24 mouse cellular contexts compared by ENCODE assay signal in the genomic region with DNA sequence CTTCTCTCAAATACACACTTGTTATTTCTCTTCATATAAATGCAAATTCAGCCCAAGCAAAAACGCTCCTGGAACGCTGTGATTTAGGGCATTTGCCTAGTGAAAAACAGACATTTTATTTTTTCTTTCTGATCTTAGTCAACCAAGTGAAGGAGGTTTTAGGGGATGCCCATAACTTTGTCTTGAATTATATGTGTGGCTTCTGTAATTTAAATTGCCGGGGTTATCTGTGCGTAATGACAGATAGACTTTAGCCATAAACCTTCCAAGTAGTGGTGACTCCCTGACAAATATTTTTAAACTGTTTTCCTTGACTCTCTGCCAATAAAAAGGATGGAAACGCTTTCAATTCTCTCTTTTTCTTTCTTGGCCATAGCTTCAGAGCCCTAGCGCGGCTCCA.
A peak's percentile ranks its signal among the peaks of the same experiment; 100 is the strongest.
DNase-seq lines count a peak whose midpoint lies in the region; ATAC-seq and TF ChIP-seq lines count a peak whose summit lies in the region.
"Had no signal": no experiment of that assay in that cellular context is flagged by ENCODE, and none has a peak within 500 bp of the region (broad histone marks: within the 10 kb centered on the region; RNA-seq: fewer than 3 reads in every experiment).

No protein-coding gene starts in this region.

- H3K4me2 ChIP-seq in embryonic facial prominence, embryonic 14.5 days (ENCODE audit: low read depth, low read length) = no peak overlapping the region
- H3K4me2 ChIP-seq in kidney, embryonic 15.5 days = no peak overlapping the region
- H3K4me2 ChIP-seq in lung, embryonic 14.5 days = no peak overlapping the region
- H3K4me2 ChIP-seq: embryonic facial prominence, embryonic 13.5 days; forebrain, embryonic 13.5 days; forebrain, embryonic 15.5 days had no signal

- TF ChIP-seq CTCF in lung, embryonic 14.5 days (IDR thresholded peaks at IDR 0.05; ENCODE audit: low read depth) = no peak

- no peak overlapping the region for H3K4me3 ChIP-seq in embryonic facial prominence, embryonic 14.5 days (ENCODE audit: low read depth, low read length)
- no peak overlapping the region for H3K4me3 ChIP-seq in embryonic facial prominence, embryonic 10.5 days
- H3K4me3 ChIP-seq in kidney, embryonic 15.5 days (replicated peaks) = no peak overlapping the region
- no peak overlapping the region for H3K4me3 ChIP-seq in lung, embryonic 14.5 days (ENCODE audit: low read depth, low read length)
- H3K4me3 ChIP-seq: embryonic facial prominence, embryonic 13.5 days; forebrain, embryonic 13.5 days; forebrain, embryonic 15.5 days had no signal

- H3K9me3 ChIP-seq in embryonic facial prominence, embryonic 14.5 days (ENCODE audit: control insufficient read depth, low read length) = no peaks in the 10 kb centered on the region
- no peaks in the 10 kb centered on the region for H3K9me3 ChIP-seq in embryonic facial prominence, embryonic 10.5 days
- no peaks in the 10 kb centered on the region for H3K9me3 ChIP-seq in kidney, embryonic 15.5 days (replicated peaks)
- no peaks in the 10 kb centered on the region for H3K9me3 ChIP-seq in lung, embryonic 14.5 days (ENCODE audit: low read depth, low read length)
- H3K9me3 ChIP-seq: embryonic facial prominence, embryonic 13.5 days; forebrain, embryonic 13.5 days; forebrain, embryonic 15.5 days; G1E had no signal

- H3K9ac ChIP-seq in embryonic facial prominence, embryonic 14.5 days (ENCODE audit: low read depth, low read length) = no peak overlapping the region
- H3K9ac ChIP-seq in kidney, embryonic 15.5 days = no peak overlapping the region
- no peak overlapping the region for H3K9ac ChIP-seq in lung, embryonic 14.5 days
- H3K9ac ChIP-seq: embryonic facial prominence, embryonic 13.5 days; forebrain, embryonic 13.5 days; forebrain, embryonic 15.5 days; forebrain, postnatal 0 days had no signal

- 74% methylated on average over 7 of the region's 7 CpGs for WGBS in embryonic facial prominence, embryonic 14.5 days
- WGBS in embryonic facial prominence, embryonic 10.5 days = 91% methylated on average over 7 of the region's 7 CpGs
- 53% methylated on average over 7 of the region's 7 CpGs for WGBS in kidney, embryonic 15.5 days
- WGBS in lung, embryonic 14.5 days = 60% methylated on average over 7 of the region's 7 CpGs

- H3K36me3 ChIP-seq in embryonic facial prominence, embryonic 14.5 days (ENCODE audit: control insufficient read depth, insufficient read depth, low read length) = no peaks in the 10 kb centered on the region
- no peaks in the 10 kb centered on the region for H3K36me3 ChIP-seq in embryonic facial prominence, embryonic 10.5 days (replicated peaks)
- no peaks in the 10 kb centered on the region for H3K36me3 ChIP-seq in kidney, embryonic 15.5 days
- H3K36me3 ChIP-seq in lung, embryonic 14.5 days (ENCODE audit: insufficient read depth) = no peaks in the 10 kb centered on the region
- H3K36me3 ChIP-seq: embryonic facial prominence, embryonic 13.5 days; forebrain, embryonic 15.5 days; G1E had no signal

- H3K27ac ChIP-seq in embryonic facial prominence, embryonic 14.5 days (replicated peaks; ENCODE audit: low read depth, low read length) = no peak overlapping the region
- H3K27ac ChIP-seq in embryonic facial prominence, embryonic 10.5 days (replicated peaks) = no peak overlapping the region
- no peak overlapping the region for H3K27ac ChIP-seq in kidney, embryonic 15.5 days
- H3K27ac ChIP-seq in lung, embryonic 14.5 days (ENCODE audit: low read depth) = no peak overlapping the region
- H3K27ac ChIP-seq: embryonic facial prominence, embryonic 13.5 days; forebrain, embryonic 13.5 days; forebrain, embryonic 15.5 days had no signal

- ATAC-seq in embryonic facial prominence, embryonic 14.5 days (ENCODE audit: low read depth) = no peak
- peak; percentile 77; the same call in 1 of the 2 replicates for ATAC-seq in kidney, embryonic 15.5 days (replicated peaks; ENCODE audit: low FRiP score)
- peak; percentile 24; the same call in 1 of the 2 replicates for ATAC-seq in lung, embryonic 14.5 days (ENCODE audit: insufficient read depth)
- ATAC-seq: activated CD4-positive, CD25-positive, alpha-beta regulatory T cell, adult 4 months; CD4-positive, CD25-positive, alpha-beta regulatory T cell, adult 4 months; forebrain, embryonic 13.5 days; forebrain, postnatal 0 days; Patski had no signal

- no peaks in the 10 kb centered on the region for H3K27me3 ChIP-seq in embryonic facial prominence, embryonic 14.5 days (replicated peaks; ENCODE audit: control insufficient read depth, insufficient read depth, low read length)
- no peaks in the 10 kb centered on the region for H3K27me3 ChIP-seq in embryonic facial prominence, embryonic 10.5 days (replicated peaks; ENCODE audit: low read depth, poor library complexity, severe bottlenecking)
- H3K27me3 ChIP-seq in kidney, embryonic 15.5 days = peaks cover 4% of the 10 kb centered on the region
- no peaks in the 10 kb centered on the region for H3K27me3 ChIP-seq in lung, embryonic 14.5 days (ENCODE audit: insufficient read depth, low read length)
- H3K27me3 ChIP-seq: CH12.LX; embryonic facial prominence, embryonic 13.5 days; forebrain, embryonic 13.5 days; forebrain, embryonic 15.5 days had no signal

- DNase-seq in embryonic facial prominence, embryonic 14.5 days (ENCODE audit: low spot score) = peak; percentile 5
- no peak for DNase-seq in embryonic facial prominence, embryonic 10.5 days (ENCODE audit: low spot score)
- DNase-seq in kidney, postnatal 10 days = no peak
- DNase-seq in lung, embryonic 14.5 days = peak; percentile 67
- no peak for DNase-seq in lung, adult 18-20 months
- DNase-seq: adrenal gland, adult 8-10 months; adrenal gland, postnatal 14 days; adrenal gland, postnatal 36 days; B cell, adult 2 months; cerebellum, adult 11-12 months; cerebellum, adult 2 months; cerebellum, adult 9-10 months; cerebellum, postnatal 10 days; cerebellum, postnatal 25 days; forebrain, postnatal 0 days had no signal

- H3K4me1 ChIP-seq in embryonic facial prominence, embryonic 14.5 days (ENCODE audit: control insufficient read depth, insufficient read depth, low read length) = no peaks in the 10 kb centered on the region
- no peaks in the 10 kb centered on the region for H3K4me1 ChIP-seq in embryonic facial prominence, embryonic 10.5 days
- no peaks in the 10 kb centered on the region for H3K4me1 ChIP-seq in kidney, embryonic 15.5 days
- no peaks in the 10 kb centered on the region for H3K4me1 ChIP-seq in lung, embryonic 14.5 days (ENCODE audit: insufficient read depth)
- H3K4me1 ChIP-seq: embryonic facial prominence, embryonic 13.5 days; forebrain, embryonic 13.5 days; forebrain, embryonic 15.5 days had no signal

Comparison
In these comparisons a context has a peak if more than half of its experiments do, and no peak if none do; other contexts are left out.
1. DNase-seq: peak in embryonic facial prominence, embryonic 14.5 days (single experiment) and lung, embryonic 14.5 days (single experiment); none in embryonic facial prominence, embryonic 10.5 days (single experiment), kidney, postnatal 10 days (single experiment) and lung, adult 18-20 months (0 of 2).